Mouse (Mus musculus): ENCODE measurements at regions not wholly inside any gene's neighbourhood (a gene's known extent, or its start where the extent isn't known, plus 50 kb on each side); places are given as distances from the start of the nearest gene placed in this dataset.

GRCm38 (mm10) chr2:169360272-169360671 is 227.3 kb downstream of the Gm11011 start:
- peak in 1 of 2 experiments; percentile 25 for DNase-seq (ENCODE audit: extremely low spot score in 1 of 2, low spot score in 1 of 2)

DNA sequence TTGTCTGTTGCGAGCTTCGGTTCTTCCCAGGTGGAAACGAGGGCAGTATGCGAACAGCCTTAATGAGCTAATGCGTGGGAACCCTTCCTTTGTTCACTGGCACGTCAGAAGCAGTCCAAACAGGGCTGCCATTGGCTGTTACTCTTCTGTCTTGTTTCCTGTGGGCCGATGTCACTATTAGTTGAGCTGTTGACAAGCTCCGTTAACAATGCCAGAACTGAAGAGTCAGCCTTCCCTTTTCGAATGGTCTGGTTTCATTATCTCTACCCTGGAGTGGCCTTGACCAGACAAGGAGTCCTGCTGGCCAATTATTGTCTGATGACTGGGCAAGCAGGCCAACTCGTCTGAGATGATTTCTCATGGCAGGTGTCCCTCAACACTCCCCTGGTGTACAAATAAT is 230.1 kb downstream of the Gm11011 start:
- no peak for DNase-seq (ENCODE audit: extremely low spot score in 1 of 2, low spot score in 1 of 2)

- no peak for DNase-seq (ENCODE audit: extremely low spot score in 1 of 2, low spot score in 1 of 2)
These were observed 236.0 kb downstream of the Gm11011 start for GRCm38 (mm10) chr2:169351547-169351946.

DNA sequence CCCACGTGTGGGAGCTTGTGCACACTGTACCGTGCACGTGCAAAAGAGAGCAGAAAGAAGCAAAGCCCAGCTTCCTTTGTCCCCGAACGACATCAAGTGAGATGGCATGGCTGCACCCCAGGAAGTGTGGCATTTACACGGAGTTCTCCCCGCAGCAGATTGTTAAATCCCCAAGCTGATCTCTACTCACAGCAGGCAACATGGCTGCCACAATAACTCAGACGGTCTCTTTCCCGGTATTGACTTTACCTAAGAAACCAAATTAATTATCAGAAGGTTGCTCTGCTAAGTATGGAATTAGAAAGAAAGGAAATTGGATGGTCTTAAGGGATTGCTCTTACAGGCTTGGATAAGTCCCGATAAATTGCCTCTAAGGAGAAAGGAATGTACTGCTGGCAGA is 241.4 kb downstream of the Gm11011 start:
- no peak for DNase-seq (ENCODE audit: extremely low spot score in 1 of 2, low spot score in 1 of 2)

- no peak for DNase-seq (ENCODE audit: extremely low spot score in 1 of 2, low spot score in 1 of 2)
These were observed 268.0 kb downstream of the Gm11011 start for GRCm38 (mm10) chr2:169319521-169319920.

DNA sequence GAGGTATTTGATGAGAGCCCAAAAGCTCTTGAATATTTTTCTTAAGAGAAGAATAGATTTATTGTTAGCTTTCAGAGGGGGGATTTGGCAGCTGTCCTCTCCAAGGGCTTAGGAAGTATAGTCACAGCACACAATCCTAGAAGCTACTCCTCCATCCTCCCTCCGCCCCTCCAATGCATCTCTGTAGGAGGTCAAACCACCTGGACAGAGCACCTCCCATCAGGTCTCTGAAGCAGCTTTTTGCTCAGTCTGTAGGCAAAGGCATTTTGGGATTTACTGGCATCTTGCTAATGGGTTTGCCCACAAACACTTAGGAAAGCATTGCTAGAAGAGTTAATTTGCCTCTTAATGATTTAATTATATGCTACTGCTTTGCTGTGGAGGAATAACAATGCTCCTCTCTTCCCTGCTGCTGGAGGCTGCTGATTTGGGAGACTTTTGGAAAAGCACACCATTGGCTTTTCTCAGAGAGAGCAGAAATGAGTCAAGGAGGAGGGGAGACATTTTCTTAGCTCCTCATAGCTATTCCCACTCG is 273.1 kb downstream of the Gm11011 start:
- DNase-seq (ENCODE audit: extremely low spot score in 1 of 2, low spot score in 1 of 2): no peak

GRCm38 (mm10) chr2:169311821-169312220 is 275.7 kb downstream of the Gm11011 start:
- DNase-seq (ENCODE audit: extremely low spot score in 1 of 2, low spot score in 1 of 2): no peak

- no peak for DNase-seq (ENCODE audit: extremely low spot score in 1 of 2, low spot score in 1 of 2)
These were observed 276.2 kb downstream of the Gm11011 start for GRCm38 (mm10) chr2:169311356-169311755.

GRCm38 (mm10) chr2:169304360-169304759 is 283.2 kb downstream of the Gm11011 start:
- DNase-seq (ENCODE audit: extremely low spot score in 1 of 2, low spot score in 1 of 2): no peak

DNA sequence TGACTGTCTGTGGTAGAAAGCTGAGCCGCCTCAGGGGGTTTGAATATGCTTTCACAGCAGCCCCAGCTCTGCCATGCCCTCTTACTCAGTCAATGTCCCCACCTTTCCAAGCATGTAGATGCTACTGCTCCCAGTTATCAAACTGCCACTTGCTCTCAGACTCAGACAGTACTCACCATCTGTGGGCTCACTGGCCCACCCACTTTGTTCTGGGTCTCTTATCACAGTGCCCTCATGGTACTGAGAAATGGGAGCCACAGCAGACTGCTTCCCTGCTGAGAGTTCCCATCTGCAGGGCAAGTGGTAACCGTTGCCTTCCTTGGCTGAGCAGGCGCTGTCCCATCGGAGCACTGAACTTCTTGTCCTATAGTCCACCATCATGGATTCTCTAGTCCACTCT is 286.6 kb downstream of the Gm11011 start:
- DNase-seq (ENCODE audit: extremely low spot score in 1 of 2, low spot score in 1 of 2): peak in 1 of 2 experiments; percentile 24

DNA sequence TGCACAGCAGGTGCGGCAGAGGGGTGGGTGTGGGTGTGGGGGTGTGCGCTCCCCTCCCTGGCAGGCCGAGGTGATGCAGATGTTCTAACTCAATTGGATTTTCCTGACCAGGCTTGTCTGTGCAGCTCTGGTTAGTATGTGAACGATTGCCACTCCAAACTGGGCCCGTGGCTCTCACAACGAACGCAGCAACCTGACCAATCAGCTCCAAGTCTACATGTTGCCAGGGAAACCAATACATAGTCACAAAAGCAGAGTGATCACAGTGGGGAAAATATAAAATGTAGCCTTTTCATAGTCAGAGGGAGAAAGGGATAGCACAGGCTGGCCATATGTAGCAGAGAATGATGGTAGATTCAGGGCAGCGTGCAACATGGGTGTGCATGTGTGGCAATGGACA is 287.1 kb downstream of the Gm11011 start:
- DNase-seq (ENCODE audit: extremely low spot score in 1 of 2, low spot score in 1 of 2): peak; percentile 21

GRCm38 (mm10) chr2:169297841-169298627 is 289.5 kb downstream of the Gm11011 start:
- DNase-seq (ENCODE audit: extremely low spot score in 1 of 2, low spot score in 1 of 2): peak; percentile 14 to 22

DNA sequence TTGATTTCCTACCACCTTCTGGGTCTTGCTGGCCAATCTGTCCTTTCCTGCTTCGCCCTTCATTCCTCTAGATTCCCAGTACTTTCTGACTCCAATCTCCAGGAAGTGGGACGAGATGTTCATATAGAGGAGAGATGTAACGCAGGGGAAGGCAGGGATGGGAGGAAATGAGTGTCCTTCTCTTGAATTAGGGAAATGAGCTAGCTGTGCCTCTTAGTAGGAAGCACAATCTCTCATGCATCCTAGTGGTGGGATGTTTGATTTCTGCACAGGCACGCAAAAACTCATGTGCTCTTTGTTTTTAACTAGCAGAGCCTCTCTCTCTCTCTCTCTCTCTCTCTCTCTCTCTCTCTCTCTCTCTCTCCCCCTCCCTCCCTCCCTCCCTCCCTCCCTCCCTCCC is 290.3 kb downstream of the Gm11011 start:
- DNase-seq (ENCODE audit: extremely low spot score in 1 of 2, low spot score in 1 of 2): no peak

DNA sequence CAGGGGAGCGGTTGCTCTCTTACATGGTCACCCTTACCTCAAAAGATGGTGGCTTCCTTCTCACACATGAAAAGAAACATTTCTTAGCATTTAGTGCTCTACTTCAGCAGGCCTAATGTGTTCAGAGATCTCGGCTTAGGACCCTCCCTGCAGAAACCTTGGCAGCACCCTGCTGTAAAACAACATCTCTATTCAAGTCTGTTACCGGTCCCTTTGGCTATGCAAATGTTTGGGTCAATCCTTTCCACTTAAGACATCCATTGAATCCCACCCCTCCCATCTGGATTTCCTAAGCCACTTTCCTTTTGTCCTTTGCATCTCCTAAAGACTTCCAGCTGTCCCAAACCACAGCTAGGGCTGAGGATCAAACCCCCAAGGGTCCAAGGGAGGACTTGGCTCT is 294.2 kb downstream of the Gm11011 start:
- DNase-seq (ENCODE audit: extremely low spot score in 1 of 2, low spot score in 1 of 2): no peak

- DNase-seq (ENCODE audit: extremely low spot score in 1 of 2, low spot score in 1 of 2): no peak
These were observed 298.5 kb downstream of the Gm11011 start for GRCm38 (mm10) chr2:169288891-169289605.

GRCm38 (mm10) chr2:169286701-169287100 is 300.8 kb downstream of the Gm11011 start:
- DNase-seq (ENCODE audit: extremely low spot score in 1 of 2, low spot score in 1 of 2): no peak

DNA sequence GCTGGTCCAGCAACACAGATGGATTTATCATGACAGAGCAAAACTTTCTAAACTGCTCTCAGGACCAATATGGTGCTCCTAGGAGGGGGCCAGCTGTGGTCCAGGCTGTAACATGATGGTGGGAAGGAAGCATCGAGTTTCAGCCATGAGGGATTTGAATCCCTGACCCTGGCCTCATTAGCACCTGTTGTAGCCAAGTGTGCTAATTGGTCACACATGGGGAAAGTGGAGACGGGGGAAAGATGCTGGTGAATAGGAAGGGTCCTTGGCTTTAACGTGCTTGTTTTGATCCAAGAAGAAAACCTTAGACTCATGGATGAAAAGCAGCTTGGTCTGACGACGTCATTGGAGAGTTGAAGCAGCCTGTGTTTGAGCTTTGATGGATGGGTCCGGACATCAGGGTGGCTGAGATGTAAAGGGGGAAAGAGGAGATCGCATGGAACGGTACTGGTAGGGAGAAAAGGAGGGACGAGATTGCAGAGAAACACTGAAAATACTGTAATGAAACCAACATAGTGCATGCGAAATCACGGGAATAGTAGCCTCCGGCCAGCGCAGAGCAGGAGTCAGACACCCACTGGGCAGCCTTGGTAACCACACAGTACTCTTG is 304.9 kb downstream of the Gm11011 start:
- DNase-seq (ENCODE audit: extremely low spot score in 1 of 2, low spot score in 1 of 2): no peak

DNA sequence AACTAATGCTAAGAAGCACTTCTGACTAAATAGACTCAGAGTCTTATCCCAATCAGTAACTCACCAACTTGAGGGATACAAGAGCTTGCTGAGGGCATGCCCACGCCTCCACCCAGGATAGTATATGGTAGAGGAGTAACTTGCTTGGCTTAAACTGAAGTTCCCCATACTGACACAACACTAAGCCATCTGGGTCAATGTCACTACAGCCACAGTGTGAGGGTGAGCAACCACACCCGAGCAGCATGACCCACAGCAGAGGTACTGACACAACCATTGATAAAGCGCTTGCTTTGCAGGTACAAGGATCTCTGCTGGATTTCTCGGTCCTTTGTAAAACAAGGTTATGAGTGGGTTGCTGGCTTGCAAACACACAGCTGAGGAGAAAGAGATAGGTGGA is 312.2 kb downstream of the Gm11011 start:
- DNase-seq (ENCODE audit: extremely low spot score in 1 of 2, low spot score in 1 of 2): no peak

DNA sequence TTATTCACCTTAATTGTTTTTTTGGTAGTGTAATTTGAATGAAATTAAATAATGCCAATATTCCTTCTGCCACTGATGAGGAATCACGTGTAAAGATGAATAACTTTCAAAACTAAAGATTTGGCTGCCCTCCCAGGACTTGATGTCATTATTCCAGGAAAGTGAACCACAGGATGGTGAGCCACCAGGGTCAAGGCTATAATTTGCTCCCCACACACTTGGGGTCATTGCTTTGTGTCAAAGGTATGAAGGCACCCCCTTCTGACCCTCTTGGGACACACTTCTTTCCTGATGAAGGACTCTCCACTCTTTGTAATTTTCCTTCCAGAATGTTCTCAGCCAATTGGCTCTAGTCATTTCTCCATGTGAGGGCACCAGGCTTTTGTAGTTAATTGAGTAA is 313.4 kb downstream of the Gm11011 start:
- DNase-seq (ENCODE audit: extremely low spot score in 1 of 2, low spot score in 1 of 2): no peak

DNA sequence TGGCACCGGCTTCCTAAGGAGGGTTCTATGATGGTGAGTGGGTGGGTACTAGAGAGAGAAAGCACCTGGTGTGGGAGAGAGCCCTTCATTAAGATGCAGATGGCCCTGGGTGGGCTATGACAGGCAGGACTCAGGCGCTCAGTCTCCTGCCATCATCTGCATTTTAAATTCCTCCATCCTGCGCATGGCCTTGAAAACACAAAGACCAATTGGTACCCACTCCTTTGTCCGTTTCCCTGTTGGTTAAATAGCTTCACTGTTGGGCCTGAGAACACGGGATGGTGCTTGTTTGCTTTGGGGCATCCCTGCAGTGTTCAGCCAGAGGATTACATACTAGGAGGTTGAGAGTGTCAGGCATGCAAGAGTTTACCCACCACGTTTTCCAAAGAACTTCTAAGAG is 314.9 kb downstream of the Gm11011 start:
- no peak for DNase-seq (ENCODE audit: extremely low spot score in 1 of 2, low spot score in 1 of 2)

GRCm38 (mm10) chr2:169272018-169272417 is 315.5 kb downstream of the Gm11011 start:
- DNase-seq (ENCODE audit: extremely low spot score in 1 of 2, low spot score in 1 of 2): no peak
